Mouse (Mus musculus): ENCODE data around the gene Erp27.

DNA sequence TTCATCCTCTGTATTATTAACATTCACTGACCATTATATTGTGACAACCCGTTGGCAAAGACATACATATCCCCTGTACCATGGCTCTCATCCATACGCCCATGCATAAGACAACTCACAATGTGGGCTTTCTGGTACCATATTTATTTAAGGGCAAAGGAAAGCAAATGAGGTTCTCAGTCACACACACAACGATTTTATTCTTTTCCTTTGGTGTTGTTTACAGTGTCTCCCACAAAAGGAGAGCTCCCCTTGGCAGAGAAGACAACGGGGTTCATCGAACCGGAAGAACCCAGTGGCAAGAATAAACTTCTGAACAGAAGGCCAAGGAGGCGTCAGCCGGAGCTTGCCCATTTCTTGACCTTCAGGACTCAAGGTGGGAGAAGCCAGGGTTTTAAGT, 1.6 kb upstream of the Erp27 start, which contains the start of gene Pde6h:
- TF ChIP-seq EP300 (optimal IDR thresholded peaks at IDR 0.05), result no peak
- TF ChIP-seq CTCF (IDR thresholded peaks at IDR 0.05; ENCODE audit: low read depth), result no peak

Measured in stomach, postnatal 0 days (tissue).